Mouse (Mus musculus) erythroblast, embryonic 14.5 days (primary cell): ENCODE results near the gene Vsx2.

ENCODE experiments used
- GATA1 ChIP-seq: IDR thresholded peaks from 2 replicates; pipeline ENCODE4 v1.6.1; 2012; ENCODE audit warnings: low read length, inconsistent platforms, mixed read lengths
- TAL1 ChIP-seq: IDR thresholded peaks from 3 replicates; pipeline ENCODE4 v1.6.1; 2012; ENCODE audit warnings: low read length, inconsistent platforms, mixed read lengths

DNA sequence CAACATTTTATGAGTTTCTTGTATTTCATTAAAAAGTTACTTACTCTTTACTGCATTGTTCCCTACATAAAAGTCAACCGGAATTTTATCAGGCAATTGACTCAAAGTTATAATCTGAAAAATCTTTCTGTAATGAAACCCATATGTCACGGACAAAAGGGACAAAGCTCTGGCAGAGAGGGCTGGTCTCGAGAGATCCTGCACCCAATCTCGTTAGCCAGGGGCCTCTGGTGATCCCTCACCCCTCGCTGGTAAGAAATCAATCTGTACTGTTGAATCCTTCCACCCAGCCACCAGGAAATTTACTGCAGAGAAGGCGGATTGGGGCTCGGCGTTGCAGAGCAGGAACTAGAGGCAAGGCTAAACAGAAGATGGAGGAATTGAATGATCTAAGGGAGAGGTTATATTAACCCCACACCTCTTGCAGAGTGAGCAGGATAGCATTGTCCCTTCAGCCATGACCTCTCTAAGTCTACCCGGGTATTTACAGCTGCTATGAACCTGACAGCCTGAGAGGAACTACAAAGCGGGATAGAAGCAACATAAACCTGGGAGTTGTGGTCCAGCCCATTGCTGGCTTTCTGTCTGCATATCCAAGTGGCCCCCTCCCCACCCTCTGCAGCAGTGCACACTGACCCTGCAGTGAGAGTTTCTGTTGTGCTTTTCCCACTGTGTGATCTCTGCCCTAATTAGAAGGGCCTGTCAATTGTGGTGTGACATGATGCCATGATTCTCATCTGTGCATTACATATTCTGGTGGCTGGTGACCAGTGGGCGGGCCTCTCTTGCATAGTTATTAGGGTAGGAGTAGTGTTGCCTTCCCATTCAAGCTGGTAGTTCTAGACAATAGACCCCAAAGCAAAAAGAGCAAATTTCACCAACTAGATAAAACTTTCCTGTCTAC, 45.2 kb upstream of the Vsx2 start:
- TF ChIP-seq GATA1 = no peak
- TF ChIP-seq TAL1 = no peak
